Mouse (Mus musculus) E14TG2a.4 (cell line): ENCODE measurements around the gene Klhl11.

Experiments used
- CTCF ChIP-seq: conservative IDR thresholded peaks from 2 replicates; pipeline ENCODE4 v1.5.1; 2014; ENCODE audit warnings: low read length
- POU5F1 ChIP-seq: IDR thresholded peaks from 2 replicates; pipeline ENCODE4 v1.6.1; 2014; ENCODE audit warnings: low read length, borderline replicate concordance

DNA sequence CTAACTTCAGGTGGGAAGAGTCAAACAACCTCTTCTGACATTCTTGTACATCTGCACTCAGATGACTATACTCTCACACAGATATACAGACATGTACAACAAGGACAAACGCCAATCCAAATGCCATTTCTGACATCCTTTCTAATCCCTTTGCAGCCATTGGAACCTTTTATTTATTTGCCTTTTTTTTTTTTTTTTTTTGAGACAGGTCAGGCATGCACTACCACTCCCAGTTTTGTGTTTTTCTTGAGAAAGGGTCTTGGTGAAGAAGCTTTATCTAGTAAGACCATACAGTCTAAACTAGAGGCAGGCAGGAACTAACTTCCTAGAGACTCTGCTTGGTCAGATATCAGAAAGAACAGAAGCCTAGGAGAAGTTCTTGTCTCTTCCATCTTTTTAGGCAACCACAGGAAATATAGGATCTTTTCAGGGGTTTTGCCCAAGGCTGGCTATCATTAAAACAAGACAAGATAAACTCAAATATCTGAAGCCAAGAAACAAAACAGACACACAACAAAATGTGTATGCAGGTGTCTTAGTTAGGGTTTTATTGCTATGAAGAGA, 7.2 kb downstream of the Klhl11 start:
- TF ChIP-seq CTCF: no peak
- TF ChIP-seq POU5F1: no peak
